Mouse (Mus musculus) stomach, embryonic 16.5 days (tissue): ENCODE data around the gene 2610318N02Rik. TPM values are rescaled to one million over a fixed set of nuclear protein-coding genes. Genes with fewer than 3 reads are reported as not detected.
"Not testable (repeated sequence)": the region's sequence is repeated elsewhere in the genome, so short reads cannot be mapped to it uniquely, and the experiment has no call there.

Experiments used
- ATAC-seq: fragments of 200-750 bp; cut with Nextera tagmentation; 2 replicates; pipeline ENCODE4 v1.8.0; 2017; ENCODE audit warnings: moderate number of reproducible peaks, moderate TSS enrichment; ENCODE audit not compliant: insufficient read depth, low FRiP score
- H3K27ac ChIP-seq: fragments of 300-500 bp; sonication (generic); 2 replicates; pipeline ENCODE4 v1.5.1; 2014; ENCODE audit warnings: low read length
- H3K27me3 ChIP-seq: fragments of 300-500 bp; sonication (generic); 2 replicates; pipeline ENCODE4 v1.6.1; 2014; ENCODE audit warnings: low read length, control low read depth, mixed read lengths; ENCODE audit not compliant: control insufficient read depth, insufficient read depth
- H3K36me3 ChIP-seq: fragments of 300-500 bp; sonication (generic); 2 replicates; pipeline ENCODE4 v1.6.1; 2014; ENCODE audit warnings: low read length; ENCODE audit not compliant: control insufficient read depth, insufficient read depth
- H3K4me1 ChIP-seq: fragments of 300-500 bp; sonication (generic); 2 replicates; pipeline ENCODE4 v1.6.1; 2014; ENCODE audit warnings: low read length, control low read depth, mixed read lengths; ENCODE audit not compliant: control insufficient read depth, insufficient read depth
- H3K4me2 ChIP-seq: fragments of 300-500 bp; sonication (generic); 2 replicates; pipeline ENCODE4 v1.6.1; 2014; ENCODE audit warnings: low read depth, low read length, mixed read lengths
- H3K4me3 ChIP-seq: fragments of 300-500 bp; sonication (generic); replicated peaks from 2 replicates; pipeline ENCODE4 v1.5.1; 2014; ENCODE audit warnings: mild to moderate bottlenecking, low read length
- H3K9ac ChIP-seq: fragments of 300-500 bp; sonication (generic); 2 replicates; pipeline ENCODE4 v1.6.1; 2014; ENCODE audit warnings: low read length
- H3K9me3 ChIP-seq: fragments of 300-500 bp; sonication (generic); replicated peaks from 2 replicates; pipeline ENCODE4 v1.6.1; 2016; ENCODE audit warnings: low read length, control low read depth; ENCODE audit not compliant: control insufficient read depth
- WGBS: fragments of 180-500 bp; shearing (Covaris S2); extraction: QIAGEN DNeasy Blood & Tissue Kit; methylation state at CpG from one replicate; pipeline ENCODE4 v1.1.7; 2014; 5-methylcytosine and 5-hydroxymethylcytosine counted together
- polyA plus RNA-seq: library from polyadenylated mRNA; unstranded; fragments of >200 nt; fragmentation: Nextera tagmentation; extraction: Ambion mirVana; gene quantifications from 2 replicates; pipeline ENCODE4 v1.2.1, GENCODE M21; 2015

The 2610318N02Rik gene
- 19.1 and 21.3 TPM in 2 replicates for polyA plus RNA-seq

- WGBS = under 1% methylated on average over 25 of the region's 25 CpGs
- peak within 1 kb of the TSS; percentile 51 for H3K4me3 ChIP-seq
- H3K4me2 ChIP-seq = peak within 1 kb of the TSS; percentile 68
- peak within 1 kb of the TSS; percentile 69 for H3K9ac ChIP-seq
- H3K27me3 ChIP-seq = no peaks in the 10 kb centered on the region
- peak; percentile 94 for ATAC-seq
- H3K4me1 ChIP-seq = peaks cover 16% of the 10 kb centered on the region
- H3K36me3 ChIP-seq = no peaks in the 10 kb centered on the region
- peak within 1 kb of the TSS; percentile 33; the same call in 1 of the 2 replicates for H3K27ac ChIP-seq
- no peaks in the 10 kb centered on the region for H3K9me3 ChIP-seq
Measured at GRCm38 (mm10) chr16:17124871-17125520, at the start of gene 2610318N02Rik. Gene 2610318N02Rik, minus strand, starts transcription at chr16:17125167.

GRCm38 (mm10) chr16:17168049-17168448 lies 43.1 kb upstream of the 2610318N02Rik start:
- WGBS = 66% methylated on average over 5 of the region's 5 CpGs
- no peak for ATAC-seq

GRCm38 (mm10) chr16:17167179-17167578 lies 42.2 kb upstream of the 2610318N02Rik start:
- no peaks in the 10 kb centered on the region for H3K4me1 ChIP-seq
- peak overlapping the region; percentile 4; the same call in 1 of the 2 replicates for H3K27ac ChIP-seq
- no peak overlapping the region for H3K4me2 ChIP-seq
- H3K9me3 ChIP-seq = no peaks in the 10 kb centered on the region
- H3K4me3 ChIP-seq = no peak overlapping the region
- H3K27me3 ChIP-seq = no peaks in the 10 kb centered on the region
- no peaks in the 10 kb centered on the region for H3K36me3 ChIP-seq
- ATAC-seq = 0 out of 2 replicates have a peak, but pooled peaks have one; percentile 25
- no peak overlapping the region for H3K9ac ChIP-seq

More at GRCm38 (mm10) chr16:17168049-17168448, 43.1 kb upstream of the 2610318N02Rik start:
- Histone ChIP-seq H3K4me2 (no peak overlapping the region), H3K9ac (no peak overlapping the region), H3K4me1 (no peaks in the 10 kb centered on the region), H3K9me3 (no peaks in the 10 kb centered on the region), H3K36me3 (peaks cover 5% of the 10 kb centered on the region; the same call in 1 of the 2 replicates), H3K4me3 (no peak overlapping the region), H3K27ac (no peak overlapping the region; the same call in 1 of the 2 replicates), H3K27me3 (no peaks in the 10 kb centered on the region)

GRCm38 (mm10) chr16:17165478-17165877 lies 40.5 kb upstream of the 2610318N02Rik start:
- not testable (repeated sequence) for H3K4me1 ChIP-seq, H3K36me3 ChIP-seq, H3K27me3 ChIP-seq, H3K9ac ChIP-seq, H3K9me3 ChIP-seq, ATAC-seq, H3K4me3 ChIP-seq, H3K4me2 ChIP-seq, H3K27ac ChIP-seq
- 68% methylated on average over 1 of the region's 1 CpGs for WGBS

GRCm38 (mm10) chr16:17154346-17154745 lies 29.4 kb upstream of the 2610318N02Rik start:
- Histone ChIP-seq H3K27me3 (no peaks in the 10 kb centered on the region), H3K4me1 (no peaks in the 10 kb centered on the region), H3K36me3 (peaks cover 19% of the 10 kb centered on the region), H3K9me3 (no peaks in the 10 kb centered on the region), H3K4me3 (no peak overlapping the region), H3K9ac (no peak overlapping the region), H3K4me2 (no peak overlapping the region), H3K27ac (no peak overlapping the region)
- ATAC-seq = no peak
- 89% methylated on average over 2 of the region's 2 CpGs for WGBS

GRCm38 (mm10) chr16:17151874-17152273 lies 26.9 kb upstream of the 2610318N02Rik start:
- H3K27me3 ChIP-seq = no peaks in the 10 kb centered on the region
- H3K4me3 ChIP-seq = no peak overlapping the region
- no peak overlapping the region for H3K4me2 ChIP-seq
- H3K9ac ChIP-seq = no peak overlapping the region
- H3K9me3 ChIP-seq = no peaks in the 10 kb centered on the region
- peaks cover 14% of the 10 kb centered on the region for H3K36me3 ChIP-seq
- ATAC-seq = no peak
- no peak overlapping the region for H3K27ac ChIP-seq
- WGBS = 92% methylated on average over 4 of the region's 4 CpGs
- H3K4me1 ChIP-seq = peaks cover 12% of the 10 kb centered on the region

- Histone ChIP-seq H3K36me3 (peaks cover 10% of the 10 kb centered on the region), H3K4me3 (no peak overlapping the region), H3K4me2 (no peak overlapping the region), H3K9me3 (no peaks in the 10 kb centered on the region), H3K27me3 (no peaks in the 10 kb centered on the region), H3K4me1 (peaks cover 13% of the 10 kb centered on the region), H3K27ac (peak overlapping the region; percentile 18; the same call in 1 of the 2 replicates), H3K9ac (no peak overlapping the region)
- ATAC-seq = no peak
- 89% methylated on average over 7 of the region's 7 CpGs for WGBS
Measured at GRCm38 (mm10) chr16:17150520-17151258, 25.7 kb upstream of the 2610318N02Rik start.

GRCm38 (mm10) chr16:17148084-17148483 lies 23.1 kb upstream of the 2610318N02Rik start:
- Histone ChIP-seq H3K9ac (peak overlapping the region; percentile 73), H3K4me3 (peak overlapping the region; percentile 70), H3K4me1 (peaks cover 13% of the 10 kb centered on the region), H3K4me2 (peak overlapping the region; percentile 99), H3K27ac (no peak overlapping the region), H3K9me3 (no peaks in the 10 kb centered on the region), H3K27me3 (no peaks in the 10 kb centered on the region), H3K36me3 (peaks cover 5% of the 10 kb centered on the region)
- ATAC-seq = no peak
- 11% methylated on average over 16 of the region's 16 CpGs for WGBS

- Histone ChIP-seq H3K36me3 (peaks cover 2% of the 10 kb centered on the region), H3K9me3 (no peaks in the 10 kb centered on the region), H3K27me3 (no peaks in the 10 kb centered on the region), H3K4me2 (peak overlapping the region; percentile 99), H3K4me3 (peak overlapping the region; percentile 70), H3K4me1 (peaks cover 13% of the 10 kb centered on the region), H3K27ac (peak overlapping the region; percentile 15; the same call in 1 of the 2 replicates), H3K9ac (peak overlapping the region; percentile 73)
- ATAC-seq = peak; percentile 42; the same call in 1 of the 2 replicates
- 1% methylated on average over 41 of the region's 41 CpGs for WGBS
Measured at GRCm38 (mm10) chr16:17147391-17147929, 22.5 kb upstream of the 2610318N02Rik start.
